Mouse (Mus musculus): ENCODE data around the gene Gm49358. TPM values are rescaled to one million over a fixed set of nuclear protein-coding genes. Genes with fewer than 3 reads are reported as not detected.

The Gm49358 gene
- total and polyA plus RNA-seq, 2 experiments from 2014 or later, result not detected

DNA sequence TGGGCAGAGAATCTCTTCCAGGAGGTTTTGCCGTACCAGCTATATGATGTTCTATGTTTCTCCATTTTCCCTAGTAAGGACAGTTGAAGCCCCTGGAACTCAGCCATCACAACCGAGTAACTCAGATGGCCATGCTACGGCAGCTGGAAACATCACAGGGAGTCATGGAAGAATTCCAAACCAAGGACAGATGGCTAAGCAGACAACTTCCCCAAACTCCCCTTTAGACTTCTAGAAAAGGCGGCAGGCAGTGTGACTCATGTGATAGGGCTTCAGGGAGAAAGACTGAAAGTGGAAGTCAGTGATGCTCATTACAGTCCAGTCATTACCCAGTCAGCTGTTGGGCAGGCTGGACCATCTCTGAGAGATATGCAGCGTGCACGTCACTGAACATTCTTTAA lies 8.5 kb downstream of the Gm49358 start:
- no peaks in the 10 kb centered on the region for H3K27me3 ChIP-seq (ENCODE audit: insufficient read depth, low read length)
- H3K4me1 ChIP-seq (ENCODE audit: insufficient read depth, low read length), result no peaks in the 10 kb centered on the region
- no peak overlapping the region for H3K4me2 ChIP-seq (ENCODE audit: low read depth, low read length, poor library complexity, severe bottlenecking)
- H3K9me3 ChIP-seq (ENCODE audit: low read length), result no peaks in the 10 kb centered on the region
- H3K4me3 ChIP-seq (ENCODE audit: low read depth, low read length), result no peak overlapping the region
- no peak overlapping the region for H3K27ac ChIP-seq (ENCODE audit: low read depth, low read length)
- WGBS, result 79% methylated on average over 6 of the region's 6 CpGs
- ATAC-seq (ENCODE audit: low FRiP score) (no peak; the same call in 1 of the 2 replicates), DNase-seq (ENCODE audit: low spot score) (peak; percentile 81)
- TF ChIP-seq CTCF (IDR thresholded peaks at IDR 0.05), result no peak
- H3K9ac ChIP-seq (replicated peaks; ENCODE audit: low read length, poor library complexity, severe bottlenecking), result no peak overlapping the region
- H3K36me3 ChIP-seq (ENCODE audit: insufficient read depth, low read length), result no peaks in the 10 kb centered on the region

DNA sequence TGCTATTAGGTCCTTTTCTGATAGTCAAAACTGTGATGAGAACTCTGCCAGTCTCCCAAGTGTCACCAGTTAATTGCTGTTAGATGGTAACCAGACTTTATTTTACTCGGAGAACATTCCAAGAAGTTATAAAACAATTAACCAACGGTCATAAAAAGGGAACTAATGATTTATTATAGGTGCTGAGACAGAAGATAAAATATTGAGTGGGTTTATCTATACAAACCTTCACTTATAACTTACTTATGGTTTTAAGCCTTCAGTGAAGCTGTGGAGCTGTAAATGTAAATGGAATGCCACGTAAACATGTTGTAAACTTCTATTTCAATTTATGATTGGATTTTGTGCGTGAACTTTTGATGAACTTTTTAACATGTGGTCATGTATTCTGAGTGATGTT lies 9.6 kb downstream of the Gm49358 start:
- no peak for DNase-seq (ENCODE audit: low spot score)
- no peak for ATAC-seq (ENCODE audit: low FRiP score)
- H3K9me3 ChIP-seq (ENCODE audit: low read length), result no peaks in the 10 kb centered on the region
- no peak overlapping the region for H3K4me3 ChIP-seq (ENCODE audit: low read depth, low read length)
- no peak overlapping the region for H3K27ac ChIP-seq (ENCODE audit: low read depth, low read length)
- H3K27me3 ChIP-seq (ENCODE audit: insufficient read depth, low read length), result no peaks in the 10 kb centered on the region
- H3K9ac ChIP-seq (replicated peaks; ENCODE audit: low read length, poor library complexity, severe bottlenecking), result no peak overlapping the region
- H3K4me1 ChIP-seq (ENCODE audit: insufficient read depth, low read length), result peaks cover 6% of the 10 kb centered on the region; the same call in 1 of the 2 replicates
- no peak for TF ChIP-seq CTCF (IDR thresholded peaks at IDR 0.05)
- H3K36me3 ChIP-seq (ENCODE audit: insufficient read depth, low read length), result no peaks in the 10 kb centered on the region
- WGBS, result 81% methylated on average over 4 of the region's 4 CpGs
- H3K4me2 ChIP-seq (ENCODE audit: low read depth, low read length, poor library complexity, severe bottlenecking), result no peak overlapping the region

DNA sequence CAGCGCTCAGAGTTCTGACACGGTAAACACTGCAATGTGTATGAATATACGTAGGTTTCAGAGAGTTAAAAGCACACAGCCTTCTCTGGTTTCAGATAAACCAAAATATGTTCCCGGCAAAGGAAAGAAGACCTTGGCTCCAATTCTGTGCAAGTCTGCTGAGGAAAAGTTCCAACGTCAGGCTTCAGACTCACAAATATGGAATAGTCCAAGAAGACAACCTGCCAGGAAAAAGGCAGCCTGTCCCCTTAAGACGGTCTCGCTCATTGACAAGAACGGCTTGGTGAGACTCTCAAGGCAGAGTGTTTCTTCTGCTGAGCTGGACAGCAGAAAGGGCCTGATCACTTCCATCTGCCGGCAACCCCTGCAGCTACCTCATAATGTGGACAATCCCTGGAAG lies 12.5 kb downstream of the Gm49358 start:
- 85% methylated on average over 9 of the region's 9 CpGs for WGBS
- H3K4me1 ChIP-seq (ENCODE audit: insufficient read depth, low read length), result peaks cover 8% of the 10 kb centered on the region; the same call in 1 of the 2 replicates
- DNase-seq (ENCODE audit: low spot score) (no peak), ATAC-seq (ENCODE audit: low FRiP score) (no peak)
- no peak overlapping the region for H3K4me2 ChIP-seq (ENCODE audit: low read depth, low read length, poor library complexity, severe bottlenecking)
- no peak overlapping the region for H3K4me3 ChIP-seq (ENCODE audit: low read depth, low read length)
- no peak for TF ChIP-seq CTCF (IDR thresholded peaks at IDR 0.05)
- no peaks in the 10 kb centered on the region for H3K36me3 ChIP-seq (ENCODE audit: insufficient read depth, low read length)
- H3K27ac ChIP-seq (ENCODE audit: low read depth, low read length), result no peak overlapping the region
- no peaks in the 10 kb centered on the region for H3K27me3 ChIP-seq (ENCODE audit: insufficient read depth, low read length)
- no peaks in the 10 kb centered on the region for H3K9me3 ChIP-seq (ENCODE audit: low read length)
- no peak overlapping the region for H3K9ac ChIP-seq (replicated peaks; ENCODE audit: low read length, poor library complexity, severe bottlenecking)

DNA sequence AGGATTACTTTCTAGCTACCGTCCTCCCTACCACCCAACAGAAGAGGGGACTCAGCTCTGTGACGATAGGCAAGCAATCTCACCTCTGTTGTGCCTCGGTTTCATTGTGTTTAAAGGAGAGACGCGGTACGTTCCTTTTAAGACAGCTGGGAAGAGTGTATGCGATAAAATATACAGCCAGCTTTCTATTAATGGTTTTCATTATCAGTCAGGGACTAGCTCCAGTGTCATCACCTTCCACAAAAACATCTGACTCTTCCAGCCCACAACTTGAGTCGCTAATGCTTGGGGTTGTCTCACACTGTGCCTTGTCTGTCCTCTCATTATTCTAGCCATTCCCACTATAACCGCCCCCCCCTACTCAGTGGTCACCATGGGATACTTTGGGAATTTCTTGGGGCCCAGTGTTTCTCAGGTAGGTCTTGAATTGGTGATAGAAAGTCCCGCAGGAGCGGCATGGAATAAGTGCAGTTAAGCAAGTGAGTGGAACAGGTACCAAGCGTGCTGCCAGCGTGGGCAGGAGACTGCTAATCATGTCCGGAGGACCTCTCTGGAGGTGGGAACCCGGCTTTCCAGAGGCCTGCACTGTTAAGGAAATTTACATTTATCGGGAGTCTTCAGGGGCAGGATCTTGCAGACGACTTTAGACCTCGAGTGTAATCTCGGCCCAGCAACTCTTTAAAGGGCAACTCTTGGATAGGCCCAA lies 14.0 kb downstream of the Gm49358 start:
- H3K9me3 ChIP-seq (ENCODE audit: low read length), result no peaks in the 10 kb centered on the region
- TF ChIP-seq CTCF (IDR thresholded peaks at IDR 0.05), result no peak
- no peaks in the 10 kb centered on the region for H3K36me3 ChIP-seq (ENCODE audit: insufficient read depth, low read length)
- peak overlapping the region; percentile 62 for H3K9ac ChIP-seq (replicated peaks; ENCODE audit: low read length, poor library complexity, severe bottlenecking)
- H3K4me1 ChIP-seq (ENCODE audit: insufficient read depth, low read length), result peaks cover 8% of the 10 kb centered on the region; the same call in 1 of the 2 replicates
- ATAC-seq (ENCODE audit: low FRiP score) (peak; percentile 0; the same call in 1 of the 2 replicates), DNase-seq (ENCODE audit: low spot score) (no peak)
- H3K27me3 ChIP-seq (ENCODE audit: insufficient read depth, low read length), result no peaks in the 10 kb centered on the region
- H3K4me2 ChIP-seq (ENCODE audit: low read depth, low read length, poor library complexity, severe bottlenecking), result peak overlapping the region; percentile 83
- 46% methylated on average over 19 of the region's 19 CpGs for WGBS
- peak overlapping the region; percentile 82 for H3K27ac ChIP-seq (ENCODE audit: low read depth, low read length)
- peak overlapping the region; percentile 74 for H3K4me3 ChIP-seq (ENCODE audit: low read depth, low read length)

DNA sequence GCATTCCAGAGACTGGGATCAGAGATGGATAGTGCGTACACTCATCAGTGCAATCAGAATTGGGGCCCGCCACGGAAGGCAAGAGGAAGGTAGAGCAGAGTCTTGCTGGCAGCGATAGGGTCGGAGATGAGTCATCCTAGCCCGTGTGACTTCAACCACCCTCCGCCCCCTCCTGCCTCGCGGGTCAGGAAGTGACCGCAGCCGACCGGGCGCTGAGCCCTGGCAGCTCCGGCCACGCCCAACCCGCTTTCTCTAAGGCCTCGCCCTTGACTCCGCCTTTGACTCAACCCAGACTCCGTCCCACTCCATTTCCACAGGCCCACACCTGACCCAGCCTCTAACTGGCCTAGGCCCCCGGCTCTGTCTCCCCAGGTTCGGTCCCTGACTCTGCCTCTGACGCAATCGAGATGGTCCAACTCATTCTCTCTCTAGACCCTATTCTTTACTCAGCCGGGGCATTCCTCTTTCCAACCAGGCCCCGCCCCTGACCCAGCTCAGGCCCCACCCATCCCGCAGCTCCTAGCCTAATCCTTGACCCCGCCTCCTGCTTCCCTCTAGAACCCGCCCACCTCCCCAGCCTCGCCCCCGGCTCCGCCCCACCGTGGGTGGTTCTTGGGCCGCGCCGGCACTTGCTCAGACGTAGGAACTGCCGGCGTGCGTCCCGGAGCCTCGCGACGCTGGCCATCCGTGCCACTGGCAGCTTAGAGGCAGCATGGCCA lies 14.8 kb downstream of the Gm49358 start, which contains the start of gene Nt5dc3:
Gene Nt5dc3, plus strand, starts transcription at position 608 of the 719 bp plus-strand sequence.
- Histone ChIP-seq H3K4me2 (ENCODE audit: low read depth, low read length, poor library complexity, severe bottlenecking) (peak within 1 kb of the TSS; percentile 83), H3K4me1 (ENCODE audit: insufficient read depth, low read length) (peaks cover 8% of the 10 kb centered on the region; the same call in 1 of the 2 replicates), H3K36me3 (ENCODE audit: insufficient read depth, low read length) (no peaks in the 10 kb centered on the region), H3K27me3 (ENCODE audit: insufficient read depth, low read length) (no peaks in the 10 kb centered on the region), H3K27ac (ENCODE audit: low read depth, low read length) (peak within 1 kb of the TSS; percentile 82), H3K9me3 (ENCODE audit: low read length) (no peaks in the 10 kb centered on the region), H3K9ac (replicated peaks; ENCODE audit: low read length, poor library complexity, severe bottlenecking) (peak within 1 kb of the TSS; percentile 62), H3K4me3 (ENCODE audit: low read depth, low read length) (peak within 1 kb of the TSS; percentile 74)
- TF ChIP-seq CTCF (IDR thresholded peaks at IDR 0.05), result no peak
- under 1% methylated on average over 41 of the region's 44 CpGs for WGBS
- DNase-seq (ENCODE audit: low spot score), result peak; percentile 97
- ATAC-seq (ENCODE audit: low FRiP score), result peak; percentile 96
